Mouse (Mus musculus) MEL (cell line): Measurements from ENCODE around the gene Aak1.

Source experiments
- CTCF ChIP-seq, 3 experiments: IDR thresholded peaks in 2 of 3; conservative IDR thresholded peaks in 1 of 3; 2 replicates each; pipeline ENCODE4 v1.5.1; 2011 to 2012; ENCODE audit warnings: low read length in 3 of 3, low read depth in 2 of 3, mild to moderate bottlenecking in 2 of 3, improper control_type of control experiment in 1 of 3, inconsistent platforms in 1 of 3, mixed read lengths in 1 of 3, moderate library complexity in 1 of 3; ENCODE audit not compliant: control insufficient read depth in 1 of 3, insufficient read depth in 1 of 3, poor library complexity in 1 of 3, severe bottlenecking in 1 of 3
- E2F4 ChIP-seq: IDR thresholded peaks from 2 replicates; pipeline ENCODE4 v1.6.1; 2011; ENCODE audit warnings: low read depth, low read length, improper control_type of control experiment, borderline replicate concordance
- GATA1 ChIP-seq: IDR thresholded peaks from 2 replicates; pipeline ENCODE4 v1.6.1; 2011; ENCODE audit warnings: low read depth, low read length, improper control_type of control experiment
- KAT2A ChIP-seq: conservative IDR thresholded peaks from 2 replicates; pipeline ENCODE4 v1.6.1; 2012; ENCODE audit warnings: low read depth, low read length, improper control_type of control experiment, inconsistent platforms
- MAZ ChIP-seq: IDR thresholded peaks from 2 replicates; pipeline ENCODE4 v1.6.1; 2012; ENCODE audit warnings: low read depth, mild to moderate bottlenecking, inconsistent platforms, low read length, improper control_type of control experiment
- POLR2A ChIP-seq, 2 experiments: IDR thresholded peaks; 2 replicates each; pipeline ENCODE4 v1.6.1; 2011 to 2012; ENCODE audit warnings: low read length in 2 of 2, mild to moderate bottlenecking in 2 of 2, control low read depth in 1 of 2, improper control_type of control experiment in 1 of 2, low read depth in 1 of 2, moderate library complexity in 1 of 2; ENCODE audit not compliant: control insufficient read depth in 1 of 2, insufficient read depth in 1 of 2, poor library complexity in 1 of 2
- USF1 ChIP-seq: IDR thresholded peaks from 2 replicates; pipeline ENCODE4 v1.6.1; 2014; ENCODE audit warnings: low read depth, mild to moderate bottlenecking, inconsistent platforms, low read length, improper control_type of control experiment, moderate library complexity

DNA sequence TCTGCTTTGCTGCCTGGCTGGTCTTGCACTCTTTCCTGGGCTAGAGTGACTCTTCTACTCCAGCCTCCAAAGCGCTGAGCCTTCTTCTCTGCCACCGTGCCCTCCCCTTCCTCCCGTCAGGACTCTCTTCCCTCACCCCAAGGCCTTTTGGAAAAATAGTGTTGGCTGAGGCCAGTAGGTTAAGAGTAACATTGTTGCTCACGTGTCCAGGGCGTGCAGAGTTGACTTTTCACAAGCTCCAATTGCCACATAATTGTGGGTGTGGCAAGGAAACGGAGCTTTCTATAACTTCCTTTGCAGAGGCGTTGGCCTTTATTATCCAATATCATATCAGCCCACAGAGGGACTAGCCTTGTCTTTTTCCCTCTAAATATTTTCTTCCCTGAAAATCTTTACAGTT is 177.7 kb downstream of the Aak1 start:
- TF ChIP-seq USF1 (peak; percentile 76), POLR2A (IDR thresholded peaks at IDR 0.05; ENCODE audit: control insufficient read depth in 1 of 2, insufficient read depth in 1 of 2, low read depth in 1 of 2, low read length in 2 of 2, poor library complexity in 1 of 2) (no peak), CTCF (IDR thresholded peaks at IDR 0.05 in 2 of 3, conservative IDR thresholded peaks at IDR 0.05 in 1 of 3; ENCODE audit: control insufficient read depth in 1 of 3, insufficient read depth in 1 of 3, low read depth in 2 of 3, low read length in 3 of 3, poor library complexity in 1 of 3, severe bottlenecking in 1 of 3) (no peak), GATA1 (no peak), E2F4 (no peak), KAT2A (no peak), MAZ (no peak)
